Mouse (Mus musculus): ENCODE data around the gene Loxl1. TPM values are rescaled to one million over a fixed set of nuclear protein-coding genes. Genes with fewer than 3 reads are reported as not detected.
A peak's percentile ranks its signal among the peaks of the same experiment; 100 is the strongest.

Gene Loxl1
- total and polyA plus RNA-seq, 3 experiments, result not detected

DNA sequence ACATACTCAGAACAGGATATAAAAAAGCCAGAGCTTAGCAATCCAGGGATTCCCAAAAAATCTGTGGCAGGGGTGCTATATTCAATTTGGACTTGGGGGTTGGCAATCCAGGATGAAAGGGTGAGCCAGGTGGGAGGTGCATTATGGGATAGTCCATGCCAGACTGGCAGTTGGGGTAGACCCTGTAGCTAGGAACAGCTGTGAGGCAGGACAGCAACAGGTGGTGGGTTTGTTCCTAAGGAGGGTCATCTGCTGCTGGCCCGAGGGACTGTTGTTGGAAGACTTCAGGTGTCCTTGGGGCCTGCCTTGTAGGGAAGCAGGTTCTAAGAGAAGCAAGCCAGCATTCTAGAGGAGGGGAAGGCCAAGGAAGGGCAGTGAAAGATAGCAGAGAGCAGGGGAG lies 48.4 kb upstream of the Loxl1 start:
- Histone ChIP-seq H3K36me3 (replicated peaks in 1 of 2; ENCODE audit: control insufficient read depth in 1 of 2, insufficient read depth in 1 of 2, low read length in 1 of 2) (peaks cover 27 to 97% of the 10 kb centered on the region in 2 experiments), H3K4me1 (ENCODE audit: control insufficient read depth in 1 of 2, insufficient read depth in 2 of 2) (peaks cover 0 to 38% of the 10 kb centered on the region in 2 experiments; a peak in 3 of 4 replicates), H3K79me2 (replicated peaks; ENCODE audit: control insufficient read depth, extremely low read depth, insufficient read depth, poor library complexity, severe bottlenecking) (no peaks in the 10 kb centered on the region), H3K9me3 (replicated peaks; ENCODE audit: low read length) (peaks cover 2% of the 10 kb centered on the region), H3K4me3 (replicated peaks in 1 of 3; ENCODE audit: low read depth in 2 of 3, low read length in 2 of 3, poor library complexity in 1 of 3) (no peak overlapping the region), H3K27me3 (replicated peaks) (no peaks in the 10 kb centered on the region), H3K4me2 (ENCODE audit: insufficient read depth, low read depth, poor library complexity, severe bottlenecking) (no peak overlapping the region), H3K9ac (ENCODE audit: insufficient read depth, low read depth) (no peak overlapping the region), H3K27ac (ENCODE audit: insufficient read depth, low read depth) (no peak overlapping the region)
- TF ChIP-seq NELFE (IDR thresholded peaks at IDR 0.05; ENCODE audit: low read depth, low read length), result no peak
- TF ChIP-seq GABPA (IDR thresholded peaks at IDR 0.05; ENCODE audit: insufficient replicate concordance, low read depth, low read length), result no peak
- TF ChIP-seq MXI1 (IDR thresholded peaks at IDR 0.05; ENCODE audit: low read depth, low read length), result no peak
- no peak for TF ChIP-seq TBP (conservative IDR thresholded peaks at IDR 0.05; ENCODE audit: low read depth, low read length)
- no peak for TF ChIP-seq JUND (conservative IDR thresholded peaks at IDR 0.05; ENCODE audit: low read depth, low read length)
- TF ChIP-seq USF2 (conservative IDR thresholded peaks at IDR 0.05; ENCODE audit: low read depth, low read length), result no peak
- TF ChIP-seq MEF2A (IDR thresholded peaks at IDR 0.05; ENCODE audit: borderline replicate concordance, low read depth, low read length), result no peak
- TF ChIP-seq SMC3 (IDR thresholded peaks at IDR 0.05; ENCODE audit: low read depth, low read length), result no peak
- TF ChIP-seq CHD2 (IDR thresholded peaks at IDR 0.05; ENCODE audit: low read length), result no peak
- no peak for TF ChIP-seq POLR2AphosphoS2 (IDR thresholded peaks at IDR 0.05; ENCODE audit: low read depth, low read length)
- TF ChIP-seq ZNF384 (IDR thresholded peaks at IDR 0.05; ENCODE audit: low read depth, low read length), result no peak
- no peak for TF ChIP-seq NRF1 (IDR thresholded peaks at IDR 0.05; ENCODE audit: low read depth, low read length)
- no peak for TF ChIP-seq TCF12 (IDR thresholded peaks at IDR 0.05; ENCODE audit: low read depth, low read length)
- in situ Hi-C loops (cut with MboI; ENCODE audit: low pct_ligation_motif_present, low pct_unique_long_range_greater_than_20kb, low sequenced_read_pairs), result no loop called here
- no peak for DNase-seq (ENCODE audit: extremely low read depth)
- dilution Hi-C loops (cut with MboI; ENCODE audit: extremely low pct_ligation_motif_present, extremely low pct_unique_long_range_greater_than_20kb, low sequenced_read_pairs), result no loop called here

- Histone ChIP-seq H3K9me3 (replicated peaks; ENCODE audit: low read length) (peaks cover 7% of the 10 kb centered on the region), H3K27me3 (replicated peaks) (no peaks in the 10 kb centered on the region), H3K36me3 (replicated peaks in 1 of 2; ENCODE audit: control insufficient read depth in 1 of 2, insufficient read depth in 1 of 2, low read length in 1 of 2) (peaks cover 21 to 91% of the 10 kb centered on the region in 2 experiments), H3K4me1 (ENCODE audit: control insufficient read depth in 1 of 2, insufficient read depth in 2 of 2) (peaks cover 25 to 76% of the 10 kb centered on the region in 2 experiments), H3K27ac (ENCODE audit: insufficient read depth, low read depth) (peak overlapping the region; percentile 38; the same call in 1 of the 2 replicates), H3K79me2 (replicated peaks; ENCODE audit: control insufficient read depth, extremely low read depth, insufficient read depth, poor library complexity, severe bottlenecking) (no peaks in the 10 kb centered on the region; the same call in 1 of the 2 replicates), H3K4me3 (replicated peaks in 1 of 3; ENCODE audit: low read depth in 2 of 3, low read length in 2 of 3, poor library complexity in 1 of 3) (no peak overlapping the region), H3K4me2 (ENCODE audit: insufficient read depth, low read depth, poor library complexity, severe bottlenecking) (0 out of 2 replicates have a peak overlapping the region, but pooled peaks have one; percentile 48), H3K9ac (ENCODE audit: insufficient read depth, low read depth) (no peak overlapping the region)
- TF ChIP-seq TCF12 (IDR thresholded peaks at IDR 0.05; ENCODE audit: low read depth, low read length), result peak; percentile 41; the same call in 1 of the 2 replicates
- TF ChIP-seq HCFC1 (IDR thresholded peaks at IDR 0.05; ENCODE audit: low read depth, low read length), result no peak
- TF ChIP-seq MAZ (IDR thresholded peaks at IDR 0.05; ENCODE audit: low read depth, low read length), result 0 out of 2 replicates have a peak, but pooled peaks have one; percentile 41
- peak; percentile 16; the same call in 1 of the 2 replicates for TF ChIP-seq BHLHE40 (IDR thresholded peaks at IDR 0.05; ENCODE audit: low read depth, low read length)
- TF ChIP-seq EP300 (IDR thresholded peaks at IDR 0.05; ENCODE audit: low read length), result 0 out of 2 replicates have a peak, but pooled peaks have one; percentile 15
- in situ Hi-C loops (cut with MboI; ENCODE audit: low pct_ligation_motif_present, low pct_unique_long_range_greater_than_20kb, low sequenced_read_pairs) (no loop called here), dilution Hi-C loops (cut with MboI; ENCODE audit: extremely low pct_ligation_motif_present, extremely low pct_unique_long_range_greater_than_20kb, low sequenced_read_pairs) (no loop called here)
- DNase-seq (ENCODE audit: extremely low read depth), result peak; percentile 70
Observed at GRCm38 (mm10) chr9:58355262-58356050, 42.5 kb upstream of the Loxl1 start.

All from CH12.LX (cell line).